Mouse (Mus musculus) embryonic stem cell, embryonic (primary cell): ENCODE measurements around the gene Mllt6.

Source experiments
- CTCF ChIA-PET, 4 experiments: fragments of 300-600 bp in 2 of 4; fragments of 350-600 bp in 2 of 4; sonication (Branson Sonifier 250); formaldehyde crosslinking; loops; one replicate each; lab custom pipeline; 2022; ENCODE audit warnings: inconsistent platforms in 2 of 4; lab: Charles Lee
- POLR2A ChIA-PET, 4 experiments: fragments of 300-600 bp in 2 of 4; fragments of 350-600 bp in 2 of 4; sonication (Branson Sonifier 250); formaldehyde crosslinking; loops; one replicate each; lab custom pipeline; 2022; ENCODE audit warnings: antibody characterized with exemption in 4 of 4, inconsistent platforms in 1 of 4; lab: Charles Lee

Gene Mllt6

GRCm38 (mm10) chr11:97669268-97669667 is 6.1 kb downstream of the Mllt6 start:
- CTCF ChIA-PET, result interaction anchor here (1.0 to 12.1 kb wide), 9 partner anchors 8 to 180 kb away, joined by 3 to 174 read pairs (median 5); no protein-coding TSS in a partner anchor
- POLR2A ChIA-PET, result interaction anchor here (0.5 to 29.4 kb wide), 30 partner anchors 2 to 1714 kb away, joined by 3 to 970 read pairs (median 12); partner anchors contain the start of genes Cisd3 (in 2 of the 4), Mllt6 (in 2 of the 4), Pcgf2 (in 2 of the 4) and Psmb3 (in 2 of the 4)

- ChIA-PET POLR2A (interaction anchor here (0.5 to 29.4 kb wide), 28 partner anchors 2 to 180 kb away, joined by 3 to 970 read pairs (median 14); partner anchors contain the start of genes Mllt6 (in 4 of the 4), Epop (in 2 of the 4), Pcgf2 (in 2 of the 4) and Psmb3 (in 2 of the 4)), CTCF (interaction anchor here in 3 of 4 experiments (0.7 to 12.1 kb wide), 7 partner anchors 7 to 26 kb away, joined by 3 to 174 read pairs (median 18); no protein-coding TSS in a partner anchor)
These were observed 6.6 kb downstream of the Mllt6 start for GRCm38 (mm10) chr11:97669829-97670228.

- POLR2A ChIA-PET, result interaction anchor here (0.5 to 29.4 kb wide), 49 partner anchors 1 to 584 kb away, joined by 3 to 970 read pairs (median 6); partner anchors contain the start of genes Mllt6 (in 4 of the 4), Cwc25 (in 2 of the 4), Epop (in 2 of the 4) and Pcgf2 (in 2 of the 4)
- CTCF ChIA-PET, result interaction anchor here (0.5 to 12.1 kb wide), 24 partner anchors 8 to 357 kb away, joined by 3 to 174 read pairs (median 3); no protein-coding TSS in a partner anchor
These were observed 7.3 kb downstream of the Mllt6 start for GRCm38 (mm10) chr11:97670234-97671176.

- ChIA-PET POLR2A (interaction anchor here (0.5 to 29.4 kb wide), 42 partner anchors 0 to 585 kb away, joined by 3 to 970 read pairs (median 6); partner anchors contain the start of genes Mllt6 (in 4 of the 4), Cwc25 (in 2 of the 4), Epop (in 2 of the 4) and Pcgf2 (in 2 of the 4)), CTCF (interaction anchor here (0.5 to 12.1 kb wide), 22 partner anchors 9 to 357 kb away, joined by 3 to 174 read pairs (median 4); no protein-coding TSS in a partner anchor)
These were observed 7.9 kb downstream of the Mllt6 start for GRCm38 (mm10) chr11:97671177-97671527.

- POLR2A ChIA-PET, result interaction anchor here (0.6 to 29.4 kb wide), 38 partner anchors 8 to 1399 kb away, joined by 3 to 970 read pairs (median 5); partner anchors contain the start of genes Mllt6 (in 3 of the 4), Pcgf2 (in 3 of the 4), Cisd3 (in 2 of the 4) and Epop (in 2 of the 4)
These were observed 9.9 kb downstream of the Mllt6 start for GRCm38 (mm10) chr11:97673148-97673547.

GRCm38 (mm10) chr11:97676050-97676754 is 13.0 kb downstream of the Mllt6 start:
- ChIA-PET CTCF (interaction anchor here (0.6 to 6.6 kb wide), 12 partner anchors 9 to 84 kb away, joined by 3 to 58 read pairs (median 6); partner anchors contain the start of gene Cisd3 (in 1 of the 4)), POLR2A (interaction anchor here (0.6 to 29.4 kb wide), 29 partner anchors 8 to 235 kb away, joined by 3 to 970 read pairs (median 6); partner anchors contain the start of genes Mllt6 (in 3 of the 4), Cisd3 (in 2 of the 4), Epop (in 2 of the 4) and Pcgf2 (in 2 of the 4))

More at GRCm38 (mm10) chr11:97673148-97673547, 9.9 kb downstream of the Mllt6 start:
- CTCF ChIA-PET, result interaction anchor here (0.6 to 12.1 kb wide), 16 partner anchors 9 to 124 kb away, joined by 3 to 174 read pairs (median 5); partner anchors contain the start of gene Psmb3 (in 1 of the 4)

GRCm38 (mm10) chr11:97677381-97677780 is 14.2 kb downstream of the Mllt6 start:
- POLR2A ChIA-PET, result interaction anchor here (0.6 to 29.4 kb wide), 43 partner anchors 8 to 367 kb away, joined by 3 to 970 read pairs (median 4); partner anchors contain the start of genes Psmb3 (in 3 of the 4), Cisd3 (in 2 of the 4), Mllt6 (in 2 of the 4) and Pcgf2 (in 2 of the 4)
- CTCF ChIA-PET, result interaction anchor here (0.5 to 6.6 kb wide), 31 partner anchors 9 to 1324 kb away, joined by 3 to 58 read pairs (median 4); partner anchors contain the start of genes Epop (in 2 of the 4), Cisd3 (in 1 of the 4), Pcgf2 (in 1 of the 4) and Psmb3 (in 1 of the 4)

GRCm38 (mm10) chr11:97677842-97678241 is 14.6 kb downstream of the Mllt6 start:
- CTCF ChIA-PET, result interaction anchor here (0.5 to 6.6 kb wide), 30 partner anchors 8 to 368 kb away, joined by 3 to 58 read pairs (median 4); partner anchors contain the start of genes Epop (in 2 of the 4), Cisd3 (in 1 of the 4), Pcgf2 (in 1 of the 4) and Psmb3 (in 1 of the 4)

GRCm38 (mm10) chr11:97678301-97678700 is 15.1 kb downstream of the Mllt6 start:
- CTCF ChIA-PET, result interaction anchor here (0.5 to 6.6 kb wide), 21 partner anchors 8 to 1149 kb away, joined by 3 to 58 read pairs (median 5); partner anchors contain the start of genes Cisd3 (in 1 of the 4) and Pcgf2 (in 1 of the 4)
- POLR2A ChIA-PET, result interaction anchor here (0.6 to 29.4 kb wide), 34 partner anchors 8 to 103 kb away, joined by 3 to 970 read pairs (median 4); partner anchors contain the start of genes Psmb3 (in 3 of the 4), Cisd3 (in 2 of the 4), Mllt6 (in 2 of the 4) and Pcgf2 (in 2 of the 4)

More at GRCm38 (mm10) chr11:97677842-97678241, 14.6 kb downstream of the Mllt6 start:
- POLR2A ChIA-PET, result interaction anchor here (0.6 to 29.4 kb wide), 43 partner anchors 8 to 367 kb away, joined by 3 to 970 read pairs (median 4); partner anchors contain the start of genes Psmb3 (in 3 of the 4), Cisd3 (in 2 of the 4), Mllt6 (in 2 of the 4) and Pcgf2 (in 2 of the 4)

GRCm38 (mm10) chr11:97680430-97680829 is 17.2 kb downstream of the Mllt6 start:
- CTCF ChIA-PET, result interaction anchor here in 3 of 4 experiments (0.8 to 6.6 kb wide), 7 partner anchors 10 to 733 kb away, joined by 3 to 42 read pairs (median 4); no protein-coding TSS in a partner anchor
- POLR2A ChIA-PET, result interaction anchor here (0.9 to 29.4 kb wide), 12 partner anchors 11 to 120 kb away, joined by 3 to 970 read pairs (median 4); partner anchors contain the start of genes Mllt6 (in 2 of the 4), Psmb3 (in 2 of the 4) and Pcgf2 (in 1 of the 4)

- ChIA-PET POLR2A (interaction anchor here (0.7 to 29.4 kb wide), 10 partner anchors 9 to 94 kb away, joined by 3 to 970 read pairs (median 6); partner anchors contain the start of genes Mllt6 (in 2 of the 4), Epop (in 1 of the 4), Pcgf2 (in 1 of the 4) and Psmb3 (in 1 of the 4)), CTCF (interaction anchor here in 1 of 4 experiments (1.0 kb wide), 1 partner anchor 9 kb away, joined by 5 read pairs; no protein-coding TSS in a partner anchor)
These were observed 19.4 kb downstream of the Mllt6 start for GRCm38 (mm10) chr11:97682504-97683055.

- CTCF ChIA-PET, result interaction anchor here in 3 of 4 experiments (0.7 to 1.3 kb wide), 8 partner anchors 11 to 270 kb away, joined by 3 to 11 read pairs (median 4); no protein-coding TSS in a partner anchor
- POLR2A ChIA-PET, result interaction anchor here (0.6 to 29.4 kb wide), 32 partner anchors 9 to 269 kb away, joined by 3 to 941 read pairs (median 4); partner anchors contain the start of genes Mllt6 (in 2 of the 4), Psmb3 (in 2 of the 4), 1700001P01Rik (in 1 of the 4) and Arhgap23 (in 1 of the 4)
These were observed 21.0 kb downstream of the Mllt6 start for GRCm38 (mm10) chr11:97684063-97684680.

GRCm38 (mm10) chr11:97684766-97685165 is 21.6 kb downstream of the Mllt6 start:
- ChIA-PET POLR2A (interaction anchor here (0.6 to 29.4 kb wide), 25 partner anchors 9 to 265 kb away, joined by 3 to 941 read pairs (median 6); partner anchors contain the start of genes Mllt6 (in 2 of the 4), 1700001P01Rik (in 1 of the 4), Pcgf2 (in 1 of the 4) and Psmb3 (in 1 of the 4)), CTCF (interaction anchor here in 3 of 4 experiments (0.9 to 1.3 kb wide), 5 partner anchors 11 to 40 kb away, joined by 3 to 11 read pairs (median 5); no protein-coding TSS in a partner anchor)

- POLR2A ChIA-PET, result interaction anchor here (0.7 to 2.1 kb wide), 46 partner anchors 8 to 599 kb away, joined by 3 to 46 read pairs (median 8); partner anchors contain the start of genes Pcgf2 (in 3 of the 4), Psmb3 (in 3 of the 4), Mllt6 (in 2 of the 4) and 1700001P01Rik (in 1 of the 4)
These were observed 22.6 kb downstream of the Mllt6 start, which contains the start of gene Cisd3 for GRCm38 (mm10) chr11:97685613-97686321. TSS of gene Cisd3 (plus strand) at chr11:97685826.

More at GRCm38 (mm10) chr11:97685613-97686321, 22.6 kb downstream of the Mllt6 start, which contains the start of gene Cisd3:
- CTCF ChIA-PET, result interaction anchor here in 3 of 4 experiments (0.5 to 2.0 kb wide), 12 partner anchors 8 to 1381 kb away, joined by 3 to 14 read pairs (median 6); no protein-coding TSS in a partner anchor
